Mouse (Mus musculus) retina, postnatal 1 day (tissue): Measurements from ENCODE around the gene Gm34653.
A peak's percentile ranks its signal among the peaks of the same experiment; 100 is the strongest.
"Not testable (repeated sequence)": the region's sequence is repeated elsewhere in the genome, so short reads cannot be mapped to it uniquely, and the experiment has no call there.

ENCODE experiments used
- DNase-seq: peaks from one replicate; pipeline ENCODE4 v3.0.0-alpha.2; 2012

Gene Gm34653

GRCm38 (mm10) chr2:34818492-34818891 is 14.3 kb upstream of the Gm34653 start:
- no peak for DNase-seq

GRCm38 (mm10) chr2:34825827-34826459 is 6.9 kb upstream of the Gm34653 start, which contains the start of gene Fbxw2:
Gene Fbxw2 (minus strand): TSS chr2:34826311.
- DNase-seq: peak; percentile 95

- no peak for DNase-seq
Observed at GRCm38 (mm10) chr2:34826460-34827231, 6.2 kb upstream of the Gm34653 start.

- no peak for DNase-seq
Observed at GRCm38 (mm10) chr2:34827591-34827990, 5.2 kb upstream of the Gm34653 start.

- no peak for DNase-seq
Observed at GRCm38 (mm10) chr2:34828026-34828425, 4.8 kb upstream of the Gm34653 start.

- not testable (repeated sequence) for DNase-seq
Observed at GRCm38 (mm10) chr2:34830066-34830465, 2.7 kb upstream of the Gm34653 start.

GRCm38 (mm10) chr2:34833624-34834023 is 817 bp downstream of the Gm34653 start:
- DNase-seq: no peak

GRCm38 (mm10) chr2:34835669-34836068 is 2.9 kb downstream of the Gm34653 start:
- no peak for DNase-seq

- not testable (repeated sequence) for DNase-seq
Observed at GRCm38 (mm10) chr2:34840143-34840542, 7.3 kb downstream of the Gm34653 start.

- no peak for DNase-seq
Observed at GRCm38 (mm10) chr2:34841706-34842105, 8.9 kb downstream of the Gm34653 start.

- no peak for DNase-seq
Observed at GRCm38 (mm10) chr2:34843211-34843939, 10.6 kb downstream of the Gm34653 start.

- DNase-seq: no peak
Observed at GRCm38 (mm10) chr2:34847702-34848101, 14.9 kb downstream of the Gm34653 start.

- no peak for DNase-seq
Observed at GRCm38 (mm10) chr2:34855265-34855664, 22.5 kb downstream of the Gm34653 start.

GRCm38 (mm10) chr2:34857728-34858127 is 24.9 kb downstream of the Gm34653 start:
- DNase-seq: no peak

- no peak for DNase-seq
Observed at GRCm38 (mm10) chr2:34869680-34870079, 36.9 kb downstream of the Gm34653 start.

GRCm38 (mm10) chr2:34870520-34871474 is 38.0 kb downstream of the Gm34653 start:
- peak; percentile 100 for DNase-seq

GRCm38 (mm10) chr2:34874271-34874670 is 41.5 kb downstream of the Gm34653 start, which contains the start of gene Cutal:
Gene Cutal (plus strand): TSS chr2:34874396.
- DNase-seq: peak; percentile 15

GRCm38 (mm10) chr2:34874816-34875345 is 42.1 kb downstream of the Gm34653 start, which contains the start of gene Psmd5:
Gene Psmd5 (minus strand): TSS chr2:34874968.
- DNase-seq: no peak

GRCm38 (mm10) chr2:34880054-34880453 is 47.2 kb downstream of the Gm34653 start:
- no peak for DNase-seq

- no peak for DNase-seq
Observed at GRCm38 (mm10) chr2:34882757-34883156, 50.0 kb downstream of the Gm34653 start.

GRCm38 (mm10) chr2:34883190-34883589 is 50.4 kb downstream of the Gm34653 start:
- DNase-seq: no peak

GRCm38 (mm10) chr2:34884186-34884585 is 51.4 kb downstream of the Gm34653 start:
- DNase-seq: no peak
